Mouse (Mus musculus) midbrain, embryonic 13.5 days (tissue): Measurements from ENCODE around the gene Spred2. TPM values are rescaled to one million over a fixed set of nuclear protein-coding genes. Genes with fewer than 3 reads are reported as not detected.

Source experiments
- ATAC-seq: fragments of 200-750 bp; cut with Nextera tagmentation; 2 replicates; pipeline ENCODE4 v1.8.0; 2017; ENCODE audit warnings: mild to moderate bottlenecking, moderate TSS enrichment, moderate library complexity
- H3K27ac ChIP-seq: fragments of 300-500 bp; sonication (generic); 2 replicates; pipeline ENCODE4 v1.5.1; 2015; ENCODE audit warnings: inconsistent platforms, mild to moderate bottlenecking, moderate library complexity
- H3K27me3 ChIP-seq: fragments of 300-500 bp; sonication (generic); 2 replicates; pipeline ENCODE4 v1.6.1; 2015; ENCODE audit warnings: mild to moderate bottlenecking, inconsistent platforms
- H3K36me3 ChIP-seq: fragments of 300-500 bp; sonication (generic); 2 replicates; pipeline ENCODE4 v1.6.1; 2015; ENCODE audit warnings: mild to moderate bottlenecking, inconsistent platforms
- H3K4me1 ChIP-seq: fragments of 300-500 bp; sonication (generic); replicated peaks from 2 replicates; pipeline ENCODE4 v1.6.1; 2015; ENCODE audit warnings: inconsistent platforms
- H3K4me2 ChIP-seq: fragments of 300-500 bp; sonication (generic); replicated peaks from 2 replicates; pipeline ENCODE4 v1.6.1; 2015; ENCODE audit warnings: moderate library complexity, mild to moderate bottlenecking, inconsistent platforms
- H3K4me3 ChIP-seq: fragments of 300-500 bp; sonication (generic); replicated peaks from 2 replicates; pipeline ENCODE4 v1.5.1; 2015; ENCODE audit warnings: mild to moderate bottlenecking, inconsistent platforms
- H3K9ac ChIP-seq: fragments of 300-500 bp; sonication (generic); replicated peaks from 2 replicates; pipeline ENCODE4 v1.6.1; 2015; ENCODE audit warnings: mild to moderate bottlenecking, inconsistent platforms
- H3K9me3 ChIP-seq: fragments of 300-500 bp; sonication (generic); 2 replicates; pipeline ENCODE4 v1.6.1; 2016; ENCODE audit warnings: mild to moderate bottlenecking, inconsistent platforms
- WGBS: fragments of 180-500 bp; shearing (Covaris S2); methylation state at CpG from one replicate; pipeline ENCODE4 v1.1.7; 2015; 5-methylcytosine and 5-hydroxymethylcytosine counted together
- polyA plus RNA-seq: library from polyadenylated mRNA; unstranded; fragments of >200 nt; fragmentation: Nextera tagmentation; extraction: Ambion mirVana; gene quantifications from 2 replicates; pipeline ENCODE4 v1.2.1, GENCODE M21; 2015

Spred2 gene
- 4.9 and 5.5 TPM in 2 replicates for polyA plus RNA-seq

GRCm38 (mm10) chr11:19923888-19924756, at the start of gene Spred2:
Gene Spred2, plus strand, starts transcription at chr11:19924375.
- Histone ChIP-seq H3K9me3 (no peaks in the 10 kb centered on the region), H3K36me3 (no peaks in the 10 kb centered on the region), H3K4me1 (peaks cover 31% of the 10 kb centered on the region), H3K27me3 (no peaks in the 10 kb centered on the region), H3K27ac (peak within 1 kb of the TSS; percentile 92), H3K4me3 (peak within 1 kb of the TSS; percentile 85), H3K4me2 (peak within 1 kb of the TSS; percentile 81), H3K9ac (peak within 1 kb of the TSS; percentile 91)
- peak; percentile 29 for ATAC-seq
- WGBS = under 1% methylated on average over 51 of the region's 57 CpGs

GRCm38 (mm10) chr11:19875551-19875950, 48.6 kb upstream of the Spred2 start:
- no peak overlapping the region for H3K4me2 ChIP-seq
- ATAC-seq = no peak
- WGBS = 47% methylated on average over 12 of the region's 12 CpGs

GRCm38 (mm10) chr11:19875964-19876363, 48.2 kb upstream of the Spred2 start:
- no peaks in the 10 kb centered on the region for H3K27me3 ChIP-seq
- ATAC-seq = no peak
- no peak overlapping the region for H3K27ac ChIP-seq
- H3K4me1 ChIP-seq = peaks cover 5% of the 10 kb centered on the region; the same call in 1 of the 2 replicates
- no peaks in the 10 kb centered on the region for H3K36me3 ChIP-seq
- no peak overlapping the region for H3K4me3 ChIP-seq
- H3K4me2 ChIP-seq = no peak overlapping the region
- H3K9ac ChIP-seq = no peak overlapping the region
- 58% methylated on average over 5 of the region's 5 CpGs for WGBS
- no peaks in the 10 kb centered on the region for H3K9me3 ChIP-seq

More at GRCm38 (mm10) chr11:19875551-19875950, 48.6 kb upstream of the Spred2 start:
- Histone ChIP-seq H3K36me3 (no peaks in the 10 kb centered on the region), H3K27me3 (no peaks in the 10 kb centered on the region), H3K4me3 (no peak overlapping the region), H3K27ac (no peak overlapping the region), H3K4me1 (peaks cover 5% of the 10 kb centered on the region; the same call in 1 of the 2 replicates), H3K9ac (no peak overlapping the region), H3K9me3 (no peaks in the 10 kb centered on the region)

- no peak overlapping the region for H3K27ac ChIP-seq
- no peak overlapping the region for H3K4me3 ChIP-seq
- no peaks in the 10 kb centered on the region for H3K36me3 ChIP-seq
- WGBS = 60% methylated on average over 4 of the region's 4 CpGs
- H3K4me2 ChIP-seq = no peak overlapping the region
- no peaks in the 10 kb centered on the region for H3K27me3 ChIP-seq
- H3K4me1 ChIP-seq = peaks cover 5% of the 10 kb centered on the region; the same call in 1 of the 2 replicates
- no peak overlapping the region for H3K9ac ChIP-seq
- H3K9me3 ChIP-seq = no peaks in the 10 kb centered on the region
- ATAC-seq = 0 out of 2 replicates have a peak, but pooled peaks have one; percentile 37
Observed at GRCm38 (mm10) chr11:19877239-19877915, 46.8 kb upstream of the Spred2 start.

- no peaks in the 10 kb centered on the region for H3K36me3 ChIP-seq
- no peak overlapping the region for H3K4me3 ChIP-seq
- no peaks in the 10 kb centered on the region for H3K9me3 ChIP-seq
- no peak overlapping the region for H3K4me2 ChIP-seq
- H3K9ac ChIP-seq = no peak overlapping the region
- 93% methylated on average over 2 of the region's 2 CpGs for WGBS
- no peak overlapping the region for H3K27ac ChIP-seq
- no peak for ATAC-seq
- no peaks in the 10 kb centered on the region for H3K4me1 ChIP-seq
- no peaks in the 10 kb centered on the region for H3K27me3 ChIP-seq
Observed at GRCm38 (mm10) chr11:19881342-19881741, 42.8 kb upstream of the Spred2 start.

- no peak for ATAC-seq
- 71% methylated on average over 6 of the region's 6 CpGs for WGBS
- Histone ChIP-seq H3K4me1 (no peaks in the 10 kb centered on the region), H3K4me3 (no peak overlapping the region), H3K36me3 (no peaks in the 10 kb centered on the region), H3K27me3 (no peaks in the 10 kb centered on the region), H3K9ac (no peak overlapping the region), H3K4me2 (no peak overlapping the region), H3K9me3 (no peaks in the 10 kb centered on the region), H3K27ac (no peak overlapping the region; the same call in 1 of the 2 replicates)
Observed at GRCm38 (mm10) chr11:19890700-19891406, 33.3 kb upstream of the Spred2 start.

GRCm38 (mm10) chr11:19893233-19893632, 30.9 kb upstream of the Spred2 start:
- Histone ChIP-seq H3K4me3 (no peak overlapping the region), H3K27me3 (no peaks in the 10 kb centered on the region), H3K9me3 (no peaks in the 10 kb centered on the region), H3K27ac (no peak overlapping the region), H3K36me3 (no peaks in the 10 kb centered on the region), H3K4me2 (no peak overlapping the region), H3K9ac (no peak overlapping the region), H3K4me1 (no peaks in the 10 kb centered on the region)
- ATAC-seq = no peak
- 88% methylated on average over 3 of the region's 3 CpGs for WGBS

- no peaks in the 10 kb centered on the region for H3K27me3 ChIP-seq
- no peaks in the 10 kb centered on the region for H3K4me1 ChIP-seq
- 83% methylated on average over 5 of the region's 5 CpGs for WGBS
- H3K4me2 ChIP-seq = no peak overlapping the region
- no peak overlapping the region for H3K27ac ChIP-seq
- H3K9ac ChIP-seq = no peak overlapping the region
- no peak for ATAC-seq
- H3K36me3 ChIP-seq = no peaks in the 10 kb centered on the region
- H3K4me3 ChIP-seq = no peak overlapping the region
- H3K9me3 ChIP-seq = 0 out of 2 replicates have a peak, but pooled peaks cover 3% of the 10 kb centered on the region
Observed at GRCm38 (mm10) chr11:19899621-19900020, 24.6 kb upstream of the Spred2 start.

GRCm38 (mm10) chr11:19900712-19901111, 23.5 kb upstream of the Spred2 start:
- H3K9ac ChIP-seq = no peak overlapping the region
- no peaks in the 10 kb centered on the region for H3K36me3 ChIP-seq
- H3K27me3 ChIP-seq = no peaks in the 10 kb centered on the region
- no peak for ATAC-seq
- H3K4me3 ChIP-seq = no peak overlapping the region
- WGBS = 75% methylated on average over 4 of the region's 4 CpGs
- no peaks in the 10 kb centered on the region for H3K4me1 ChIP-seq
- H3K27ac ChIP-seq = no peak overlapping the region
- no peak overlapping the region for H3K4me2 ChIP-seq
- peaks cover 14% of the 10 kb centered on the region; the same call in 1 of the 2 replicates for H3K9me3 ChIP-seq

- no peak for ATAC-seq
- H3K9ac ChIP-seq = no peak overlapping the region
Observed at GRCm38 (mm10) chr11:19911216-19911615, 13.0 kb upstream of the Spred2 start.

GRCm38 (mm10) chr11:19912179-19912578, 12.0 kb upstream of the Spred2 start:
- Histone ChIP-seq H3K27ac (no peak overlapping the region), H3K27me3 (no peaks in the 10 kb centered on the region; the same call in 1 of the 2 replicates), H3K36me3 (peaks cover 3% of the 10 kb centered on the region; the same call in 1 of the 2 replicates), H3K4me1 (peaks cover 3% of the 10 kb centered on the region; the same call in 1 of the 2 replicates), H3K4me3 (no peak overlapping the region), H3K4me2 (no peak overlapping the region), H3K9ac (no peak overlapping the region), H3K9me3 (peaks cover 9% of the 10 kb centered on the region)
- 95% methylated on average over 6 of the region's 6 CpGs for whole genome bisulfite sequencing
- ATAC-seq = no peak

More at GRCm38 (mm10) chr11:19911216-19911615, 13.0 kb upstream of the Spred2 start:
- Histone ChIP-seq H3K36me3 (peaks cover 3% of the 10 kb centered on the region; the same call in 1 of the 2 replicates), H3K4me1 (no peaks in the 10 kb centered on the region), H3K4me2 (no peak overlapping the region), H3K9me3 (peaks cover 14% of the 10 kb centered on the region), H3K27ac (no peak overlapping the region), H3K4me3 (no peak overlapping the region), H3K27me3 (no peaks in the 10 kb centered on the region)
- 90% methylated on average over 3 of the region's 3 CpGs for WGBS
